Mouse (Mus musculus) lung, embryonic 14.5 days (tissue): ENCODE measurements around the gene Chuk. TPM values are rescaled to one million over a fixed set of nuclear protein-coding genes. Genes with fewer than 3 reads are reported as not detected.

Source experiments
- ATAC-seq: fragments of 200-750 bp; cut with Nextera tagmentation; 2 replicates; pipeline ENCODE4 v1.8.0; 2017; ENCODE audit warnings: mild to moderate bottlenecking, moderate TSS enrichment, moderate library complexity; ENCODE audit not compliant: insufficient read depth
- DNase-seq: peaks from one replicate; pipeline ENCODE4 v3.0.0-alpha.2; 2015
- H3K27ac ChIP-seq: fragments of 300-500 bp; sonication (generic); 2 replicates; pipeline ENCODE4 v1.5.1; 2014; ENCODE audit warnings: low read depth, mild to moderate bottlenecking, moderate library complexity
- H3K27me3 ChIP-seq: fragments of 300-500 bp; sonication (generic); 2 replicates; pipeline ENCODE4 v1.6.1; 2014; ENCODE audit warnings: low read length, control low read depth; ENCODE audit not compliant: insufficient read depth
- H3K36me3 ChIP-seq: fragments of 300-500 bp; sonication (generic); 2 replicates; pipeline ENCODE4 v1.6.1; 2014; ENCODE audit warnings: control low read depth; ENCODE audit not compliant: insufficient read depth
- H3K4me1 ChIP-seq: fragments of 300-500 bp; sonication (generic); 2 replicates; pipeline ENCODE4 v1.6.1; 2014; ENCODE audit warnings: antibody characterized with exemption, control low read depth; ENCODE audit not compliant: insufficient read depth
- H3K4me2 ChIP-seq: fragments of 300-500 bp; sonication (generic); 2 replicates; pipeline ENCODE4 v1.6.1; 2014; ENCODE audit warnings: mild to moderate bottlenecking
- H3K4me3 ChIP-seq: fragments of 300-500 bp; sonication (generic); 2 replicates; pipeline ENCODE4 v1.5.1; 2014; ENCODE audit warnings: low read depth, low read length
- H3K9ac ChIP-seq: fragments of 300-500 bp; sonication (generic); 2 replicates; pipeline ENCODE4 v1.6.1; 2014
- H3K9me3 ChIP-seq: fragments of 300-500 bp; sonication (generic); 2 replicates; pipeline ENCODE4 v1.6.1; 2016; ENCODE audit warnings: low read depth, low read length, control low read depth
- CTCF ChIP-seq: IDR thresholded peaks from 2 replicates; pipeline ENCODE4 v1.5.1; 2016; ENCODE audit warnings: antibody characterized with exemption, low read depth
- WGBS: fragments of 180-500 bp; shearing (Covaris S2); extraction: QIAGEN DNeasy Blood & Tissue Kit; methylation state at CpG from one replicate; pipeline ENCODE4 v1.1.7; 2014; 5-methylcytosine and 5-hydroxymethylcytosine counted together
- polyA plus RNA-seq: library from polyadenylated mRNA; unstranded; fragments of >200 nt; fragmentation: Nextera tagmentation; extraction: Ambion mirVana; gene quantifications from 2 replicates; pipeline ENCODE4 v1.2.1, GENCODE M21; 2014

Chuk gene
- polyA plus RNA-seq, 1 experiment from 2014 or later, result 44.7 TPM

DNA sequence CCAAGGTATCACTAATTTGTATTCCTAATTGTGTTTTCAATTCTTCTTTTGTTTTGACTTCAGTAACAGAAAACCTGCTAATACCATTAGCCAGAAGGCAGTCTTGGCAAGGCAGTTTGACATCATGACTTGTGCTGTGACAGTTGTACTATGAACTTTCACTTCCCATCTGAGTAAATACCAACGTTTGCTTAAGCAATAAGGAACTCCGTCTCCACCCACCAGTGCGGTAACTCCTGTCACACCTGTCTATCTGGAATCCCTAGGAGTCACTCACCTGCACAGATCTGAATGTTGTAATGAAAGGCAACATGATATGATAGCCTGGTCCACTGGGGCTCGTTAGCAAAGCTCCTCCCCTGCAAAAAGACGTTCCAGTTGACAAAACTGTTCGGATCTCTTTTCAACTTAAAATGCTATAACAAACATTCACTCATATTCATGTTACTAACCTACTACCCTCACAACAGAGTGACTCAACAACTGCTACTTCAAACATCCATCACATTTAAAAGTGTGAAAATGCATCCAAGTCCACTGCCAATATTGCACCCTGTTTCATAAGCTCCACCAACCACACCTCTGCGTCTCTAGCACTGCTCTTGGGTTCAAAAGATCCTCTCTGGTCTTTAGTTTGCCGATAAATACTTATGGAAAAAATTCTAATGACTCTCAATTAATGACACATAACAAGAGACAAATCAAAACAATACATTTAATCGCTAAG lies 39.8 kb downstream of the Chuk start:
- H3K27me3 ChIP-seq, result no peaks in the 10 kb centered on the region

DNA sequence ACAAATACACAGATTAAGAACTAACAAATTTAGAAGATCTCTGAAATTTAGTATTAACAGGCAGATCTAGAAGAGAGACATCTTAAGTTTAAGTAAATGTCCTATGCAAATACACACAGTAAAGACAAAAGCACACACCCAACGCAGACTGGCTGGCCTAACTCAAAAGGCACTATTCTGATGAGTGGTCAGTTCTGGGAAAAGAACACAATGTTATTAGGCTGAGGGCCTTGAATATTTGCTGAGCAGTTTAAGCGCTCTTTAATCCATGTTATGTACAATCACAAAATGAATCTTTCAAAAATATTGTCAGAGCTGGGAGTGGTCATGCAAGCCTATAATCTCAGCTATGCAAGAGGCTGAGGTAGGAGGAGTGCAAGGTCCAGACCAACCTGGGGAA lies 42.5 kb downstream of the Chuk start:
- Histone ChIP-seq H3K4me2 (no peak overlapping the region), H3K36me3 (peaks cover 48% of the 10 kb centered on the region), H3K4me1 (no peaks in the 10 kb centered on the region; the same call in 1 of the 2 replicates), H3K4me3 (no peak overlapping the region), H3K9me3 (no peaks in the 10 kb centered on the region), H3K9ac (no peak overlapping the region), H3K27ac (no peak overlapping the region), H3K27me3 (no peaks in the 10 kb centered on the region)
- no peak for TF ChIP-seq CTCF
- 78% methylated on average over 2 of the region's 2 CpGs for whole genome bisulfite sequencing
- ATAC-seq, result no peak
- no peak for DNase-seq

More for the DNA sequence above, 39.8 kb downstream of the Chuk start:
- WGBS, result 68% methylated on average over 9 of the region's 9 CpGs
- Histone ChIP-seq H3K36me3 (peaks cover 25% of the 10 kb centered on the region; the same call in 1 of the 2 replicates), H3K9ac (no peak overlapping the region), H3K27ac (no peak overlapping the region), H3K4me1 (no peaks in the 10 kb centered on the region; the same call in 1 of the 2 replicates), H3K4me3 (no peak overlapping the region), H3K9me3 (no peaks in the 10 kb centered on the region), H3K4me2 (peak overlapping the region; percentile 90; the same call in 1 of the 2 replicates)
- no peak for TF ChIP-seq CTCF
- no peak for DNase-seq
- no peak for ATAC-seq

DNA sequence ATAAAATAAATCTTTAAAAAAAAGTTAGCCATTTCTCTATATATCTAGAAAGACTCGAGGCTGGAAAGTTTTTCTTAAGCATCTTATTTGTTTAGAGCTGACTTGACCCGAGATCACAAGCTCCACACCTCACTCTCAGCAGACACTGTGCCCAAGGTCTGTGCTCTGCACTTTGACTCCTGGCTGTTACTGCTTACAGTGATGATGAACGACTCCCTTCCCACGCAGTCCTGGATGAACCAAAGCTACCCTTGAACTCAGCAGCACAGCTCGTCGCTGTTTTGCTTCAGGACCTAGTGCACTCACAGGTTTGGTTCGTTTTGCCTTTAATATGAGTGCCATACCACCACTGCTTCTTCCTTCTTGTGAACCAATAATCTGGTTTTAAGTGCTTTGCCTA lies 43.5 kb downstream of the Chuk start:
- WGBS, result 76% methylated on average over 7 of the region's 7 CpGs
- H3K27ac ChIP-seq, result no peak overlapping the region
- DNase-seq (no peak), ATAC-seq (no peak)
- TF ChIP-seq CTCF, result no peak
- H3K36me3 ChIP-seq, result peaks cover 56% of the 10 kb centered on the region
- H3K4me1 ChIP-seq, result no peaks in the 10 kb centered on the region; the same call in 1 of the 2 replicates
- no peaks in the 10 kb centered on the region for H3K9me3 ChIP-seq
- no peak overlapping the region for H3K4me2 ChIP-seq
- H3K4me3 ChIP-seq, result no peak overlapping the region
- H3K27me3 ChIP-seq, result no peaks in the 10 kb centered on the region
- H3K9ac ChIP-seq, result no peak overlapping the region

DNA sequence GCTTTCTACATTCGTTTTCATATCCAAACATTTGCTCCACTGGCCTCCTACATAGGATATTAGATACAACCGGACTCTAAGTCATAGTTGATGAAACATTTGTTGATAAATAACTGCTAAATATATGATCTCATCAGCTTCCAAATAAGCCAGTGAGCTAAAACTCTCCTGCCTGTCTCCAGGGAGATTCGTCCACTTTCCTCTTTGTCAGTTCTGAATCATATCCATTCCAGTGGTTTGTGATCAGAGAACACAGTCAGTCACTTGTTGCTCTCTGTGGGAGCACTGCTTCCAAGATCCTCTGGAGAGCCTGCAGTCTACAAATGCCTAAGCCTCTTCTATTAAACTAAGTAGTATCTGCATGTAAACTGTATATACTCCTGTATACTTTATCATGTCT lies 47.1 kb downstream of the Chuk start:
- ATAC-seq, result no peak
- WGBS, result 81% methylated on average over 3 of the region's 3 CpGs

DNA sequence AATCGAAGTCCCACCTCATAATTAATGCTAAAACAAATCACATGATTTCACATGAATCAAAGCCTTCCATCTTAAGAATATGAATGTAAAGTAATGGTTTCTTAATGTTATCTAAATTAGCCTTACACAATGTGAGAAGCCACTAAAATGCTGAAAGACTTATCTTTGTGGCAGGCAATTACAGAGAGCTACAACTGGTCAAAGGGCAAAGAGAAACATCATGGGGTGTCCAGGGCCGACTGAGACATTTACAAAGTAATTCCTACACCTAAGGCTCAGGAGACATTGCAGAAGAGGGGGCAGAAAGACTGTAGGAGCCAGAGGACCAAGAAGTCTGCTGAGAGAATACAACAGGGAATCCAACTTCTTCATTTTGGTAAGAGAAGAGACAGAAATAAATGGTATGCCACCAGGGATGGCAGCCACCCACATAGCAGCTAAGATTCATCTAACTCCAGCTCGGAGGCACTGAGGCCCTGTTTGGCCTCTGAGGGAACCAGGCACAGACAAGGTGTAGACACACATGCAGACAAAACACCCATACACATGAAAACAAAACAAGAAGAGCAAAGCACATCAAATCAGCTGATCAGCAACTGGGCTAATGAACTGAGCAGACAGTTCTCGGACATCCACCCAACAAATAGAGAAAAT lies 52.0 kb downstream of the Chuk start:
- no peak for TF ChIP-seq CTCF
- no peak for ATAC-seq
- H3K4me1 ChIP-seq, result no peaks in the 10 kb centered on the region

More for the DNA sequence above, 47.1 kb downstream of the Chuk start:
- TF ChIP-seq CTCF, result no peak
- DNase-seq, result no peak
- H3K4me3 ChIP-seq, result no peak overlapping the region
- no peaks in the 10 kb centered on the region for H3K27me3 ChIP-seq
- peaks cover 67% of the 10 kb centered on the region for H3K36me3 ChIP-seq
- no peak overlapping the region for H3K4me2 ChIP-seq
- H3K9me3 ChIP-seq, result no peaks in the 10 kb centered on the region
- no peak overlapping the region for H3K27ac ChIP-seq
- no peaks in the 10 kb centered on the region for H3K4me1 ChIP-seq
- no peak overlapping the region for H3K9ac ChIP-seq

DNA sequence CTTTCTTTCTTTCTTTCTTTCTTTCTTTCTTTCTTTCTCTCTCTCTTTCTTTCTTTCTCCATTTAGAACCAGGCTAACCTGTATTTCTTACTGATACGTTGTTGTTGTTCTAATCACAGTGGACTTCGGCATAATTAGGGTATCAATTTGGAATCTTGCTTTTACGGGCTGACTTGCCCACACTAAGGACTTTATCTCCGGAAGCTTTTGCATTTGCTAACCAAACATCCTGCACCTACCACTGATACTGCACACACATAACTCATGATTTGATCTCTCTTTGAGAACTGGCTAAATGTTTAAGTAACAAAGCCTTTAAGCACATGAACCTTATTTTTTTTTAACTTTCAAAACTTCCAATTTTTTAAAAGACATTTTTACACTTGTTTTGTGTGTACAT lies 56.9 kb downstream of the Chuk start:
- no peak for TF ChIP-seq CTCF
- WGBS, result 63% methylated on average over 4 of the region's 4 CpGs
- no peak overlapping the region for H3K27ac ChIP-seq
- no peak overlapping the region for H3K9ac ChIP-seq
- no peak overlapping the region for H3K4me3 ChIP-seq
- H3K4me2 ChIP-seq, result no peak overlapping the region
- peaks cover 38% of the 10 kb centered on the region for H3K36me3 ChIP-seq
- no peaks in the 10 kb centered on the region for H3K27me3 ChIP-seq
- DNase-seq (no peak), ATAC-seq (no peak)
- H3K4me1 ChIP-seq, result no peaks in the 10 kb centered on the region
- no peaks in the 10 kb centered on the region for H3K9me3 ChIP-seq

More for the DNA sequence above, 52.0 kb downstream of the Chuk start:
- peaks cover 48% of the 10 kb centered on the region for H3K36me3 ChIP-seq
- H3K9ac ChIP-seq, result no peak overlapping the region
- H3K4me3 ChIP-seq, result no peak overlapping the region
- no peaks in the 10 kb centered on the region for H3K9me3 ChIP-seq
- H3K4me2 ChIP-seq, result no peak overlapping the region
- no peak overlapping the region for H3K27ac ChIP-seq
- H3K27me3 ChIP-seq, result no peaks in the 10 kb centered on the region
- WGBS, result 67% methylated on average over 4 of the region's 4 CpGs
- DNase-seq, result no peak

DNA sequence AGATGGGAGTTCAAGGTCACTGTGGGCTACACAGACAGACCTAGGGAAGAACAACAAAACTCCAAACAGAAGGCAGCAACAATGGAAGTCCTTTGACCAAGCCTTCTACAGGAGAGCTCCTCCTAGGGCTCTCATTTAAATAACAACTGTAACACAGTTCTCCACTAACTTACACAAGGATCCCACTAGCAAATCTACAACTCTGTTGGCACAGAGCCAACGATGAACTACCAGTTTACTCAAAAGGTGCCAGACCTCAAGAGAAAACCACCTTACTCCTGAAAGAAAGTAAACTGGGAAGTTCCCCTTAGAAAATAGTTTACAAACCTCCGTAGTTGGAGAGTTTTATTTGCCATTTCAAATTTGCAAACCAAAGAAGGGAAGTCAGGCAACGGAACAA lies 58.0 kb downstream of the Chuk start:
- H3K27me3 ChIP-seq, result no peaks in the 10 kb centered on the region
- no peaks in the 10 kb centered on the region for H3K9me3 ChIP-seq
- no peak overlapping the region for H3K27ac ChIP-seq
- no peak overlapping the region for H3K4me3 ChIP-seq
- peaks cover 39% of the 10 kb centered on the region for H3K36me3 ChIP-seq
- no peaks in the 10 kb centered on the region for H3K4me1 ChIP-seq
- no peak overlapping the region for H3K4me2 ChIP-seq
- 63% methylated on average over 3 of the region's 3 CpGs for WGBS
- no peak for ATAC-seq
- no peak for TF ChIP-seq CTCF
- DNase-seq, result peak; percentile 38
- H3K9ac ChIP-seq, result no peak overlapping the region
